Mouse (Mus musculus) liver, embryonic 16.5 days (tissue): ENCODE data around the gene Cdc20. TPM values are rescaled to one million over a fixed set of nuclear protein-coding genes. Genes with fewer than 3 reads are reported as not detected.

ENCODE experiments used
- ATAC-seq: fragments of 200-750 bp; cut with Nextera tagmentation; 2 replicates; pipeline ENCODE4 v1.8.0; 2017; ENCODE audit warnings: low read depth, mild to moderate bottlenecking, moderate number of reproducible peaks, moderate library complexity
- H3K27ac ChIP-seq: fragments of 300-500 bp; sonication (generic); 2 replicates; pipeline ENCODE4 v1.5.1; 2014; ENCODE audit warnings: mild to moderate bottlenecking, low read length
- H3K27me3 ChIP-seq: fragments of 300-500 bp; sonication (generic); 2 replicates; pipeline ENCODE4 v1.6.1; 2014; ENCODE audit warnings: low read depth, low read length, mixed read lengths; ENCODE audit not compliant: control insufficient read depth, insufficient read depth
- H3K36me3 ChIP-seq: fragments of 300-500 bp; sonication (generic); 2 replicates; pipeline ENCODE4 v1.6.1; 2014; ENCODE audit warnings: mild to moderate bottlenecking; ENCODE audit not compliant: control insufficient read depth, insufficient read depth
- H3K4me1 ChIP-seq: fragments of 300-500 bp; sonication (generic); 2 replicates; pipeline ENCODE4 v1.6.1; 2014; ENCODE audit warnings: low read depth, low read length, mixed read lengths; ENCODE audit not compliant: control insufficient read depth
- H3K4me2 ChIP-seq: fragments of 300-500 bp; sonication (generic); 2 replicates; pipeline ENCODE4 v1.6.1; 2014; ENCODE audit warnings: low read depth, low read length, mixed read lengths
- H3K4me3 ChIP-seq: fragments of 300-500 bp; sonication (generic); 2 replicates; pipeline ENCODE4 v1.5.1; 2014; ENCODE audit warnings: low read depth, mild to moderate bottlenecking, low read length
- H3K9ac ChIP-seq: fragments of 300-500 bp; sonication (generic); 2 replicates; pipeline ENCODE4 v1.6.1; 2014; ENCODE audit warnings: low read depth, low read length
- H3K9me3 ChIP-seq: fragments of 300-500 bp; sonication (generic); replicated peaks from 2 replicates; pipeline ENCODE4 v1.6.1; 2016; ENCODE audit warnings: low read length; ENCODE audit not compliant: control insufficient read depth
- WGBS: fragments of 180-500 bp; shearing (Covaris S2); extraction: QIAGEN DNeasy Blood & Tissue Kit; methylation state at CpG from one replicate; pipeline ENCODE4 v1.1.7; 2014; ENCODE audit not compliant: insufficient replicate concordance; 5-methylcytosine and 5-hydroxymethylcytosine counted together
- polyA plus RNA-seq: library from polyadenylated mRNA; unstranded; fragments of >200 nt; fragmentation: Nextera tagmentation; extraction: Ambion mirVana; gene quantifications from 2 replicates; pipeline ENCODE4 v1.2.1, GENCODE M21; 2015

Cdc20 gene
- polyA plus RNA-seq = 149 and 164 TPM in 2 replicates

- peaks cover 45% of the 10 kb centered on the region for H3K4me1 ChIP-seq
- peak within 1 kb of the TSS; percentile 91 for H3K9ac ChIP-seq
- H3K4me2 ChIP-seq = peak within 1 kb of the TSS; percentile 89
- H3K4me3 ChIP-seq = peak within 1 kb of the TSS; percentile 90
- ATAC-seq = peak; percentile 95
- no peaks in the 10 kb centered on the region for H3K27me3 ChIP-seq
- H3K9me3 ChIP-seq = no peaks in the 10 kb centered on the region
- 0% methylated on average over 67 of the region's 67 CpGs for WGBS
- peaks cover 36% of the 10 kb centered on the region for H3K36me3 ChIP-seq
- H3K27ac ChIP-seq = peak within 1 kb of the TSS; percentile 91
Observed at GRCm38 (mm10) chr4:118436820-118437603, at the start of gene Cdc20. Cdc20 (minus strand) TSS chr4:118437352.

GRCm38 (mm10) chr4:118476773-118477530 lies 39.8 kb upstream of the Cdc20 start:
- WGBS = 66% methylated on average over 15 of the region's 15 CpGs
- H3K4me2 ChIP-seq = no peak overlapping the region
- no peak overlapping the region for H3K9ac ChIP-seq

GRCm38 (mm10) chr4:118472687-118473086 lies 35.5 kb upstream of the Cdc20 start:
- no peak overlapping the region for H3K4me3 ChIP-seq
- 67% methylated on average over 11 of the region's 11 CpGs for WGBS

More at GRCm38 (mm10) chr4:118476773-118477530, 39.8 kb upstream of the Cdc20 start:
- Histone ChIP-seq H3K36me3 (no peaks in the 10 kb centered on the region), H3K4me1 (no peaks in the 10 kb centered on the region), H3K27ac (no peak overlapping the region), H3K9me3 (no peaks in the 10 kb centered on the region), H3K27me3 (no peaks in the 10 kb centered on the region), H3K4me3 (no peak overlapping the region)
- ATAC-seq = no peak

GRCm38 (mm10) chr4:118471281-118471680 lies 34.1 kb upstream of the Cdc20 start:
- no peak overlapping the region for H3K4me3 ChIP-seq
- WGBS = 78% methylated on average over 6 of the region's 6 CpGs
- H3K9me3 ChIP-seq = no peaks in the 10 kb centered on the region
- H3K36me3 ChIP-seq = no peaks in the 10 kb centered on the region
- no peak overlapping the region for H3K4me2 ChIP-seq
- no peak overlapping the region for H3K9ac ChIP-seq
- no peak for ATAC-seq
- H3K4me1 ChIP-seq = no peaks in the 10 kb centered on the region
- H3K27me3 ChIP-seq = no peaks in the 10 kb centered on the region
- no peak overlapping the region for H3K27ac ChIP-seq

More at GRCm38 (mm10) chr4:118472687-118473086, 35.5 kb upstream of the Cdc20 start:
- no peaks in the 10 kb centered on the region for H3K9me3 ChIP-seq
- H3K9ac ChIP-seq = no peak overlapping the region
- no peak for ATAC-seq
- no peaks in the 10 kb centered on the region for H3K36me3 ChIP-seq
- no peaks in the 10 kb centered on the region for H3K4me1 ChIP-seq
- H3K27ac ChIP-seq = no peak overlapping the region
- H3K4me2 ChIP-seq = no peak overlapping the region
- no peaks in the 10 kb centered on the region for H3K27me3 ChIP-seq

- H3K9me3 ChIP-seq = no peaks in the 10 kb centered on the region
- H3K4me2 ChIP-seq = no peak overlapping the region
- no peaks in the 10 kb centered on the region for H3K36me3 ChIP-seq
- no peaks in the 10 kb centered on the region for H3K27me3 ChIP-seq
- H3K4me3 ChIP-seq = no peak overlapping the region
- H3K9ac ChIP-seq = no peak overlapping the region
- no peak overlapping the region for H3K27ac ChIP-seq
- no peaks in the 10 kb centered on the region for H3K4me1 ChIP-seq
- 25% methylated on average over 11 of the region's 11 CpGs for WGBS
- no peak for ATAC-seq
Observed at GRCm38 (mm10) chr4:118465697-118466163, 28.6 kb upstream of the Cdc20 start.

- no peaks in the 10 kb centered on the region for H3K4me1 ChIP-seq
- H3K36me3 ChIP-seq = no peaks in the 10 kb centered on the region
- WGBS = 63% methylated on average over 3 of the region's 3 CpGs
- no peak for ATAC-seq
- no peak overlapping the region for H3K4me3 ChIP-seq
- no peaks in the 10 kb centered on the region for H3K9me3 ChIP-seq
- no peaks in the 10 kb centered on the region for H3K27me3 ChIP-seq
- no peak overlapping the region for H3K4me2 ChIP-seq
- H3K27ac ChIP-seq = no peak overlapping the region
- H3K9ac ChIP-seq = no peak overlapping the region
Observed at GRCm38 (mm10) chr4:118464956-118465355, 27.8 kb upstream of the Cdc20 start.

GRCm38 (mm10) chr4:118457345-118457975 lies 20.3 kb upstream of the Cdc20 start, which contains the start of gene Mpl:
Mpl (minus strand) TSS chr4:118457513.
- H3K27me3 ChIP-seq = no peaks in the 10 kb centered on the region
- H3K9me3 ChIP-seq = no peaks in the 10 kb centered on the region
- no peaks in the 10 kb centered on the region for H3K4me1 ChIP-seq
- H3K27ac ChIP-seq = no peak within 1 kb of the TSS
- H3K4me3 ChIP-seq = no peak within 1 kb of the TSS
- no peak within 1 kb of the TSS for H3K9ac ChIP-seq
- no peaks in the 10 kb centered on the region for H3K36me3 ChIP-seq
- 24% methylated on average over 9 of the region's 9 CpGs for WGBS
- H3K4me2 ChIP-seq = no peak within 1 kb of the TSS
- peak; percentile 30; the same call in 1 of the 2 replicates for ATAC-seq

- ATAC-seq = no peak
Observed at GRCm38 (mm10) chr4:118446415-118447153, 9.4 kb upstream of the Cdc20 start.

More at GRCm38 (mm10) chr4:118446415-118447153, 9.4 kb upstream of the Cdc20 start:
- peak overlapping the region; percentile 16; the same call in 1 of the 2 replicates for H3K4me3 ChIP-seq
- H3K9me3 ChIP-seq = no peaks in the 10 kb centered on the region
- H3K36me3 ChIP-seq = no peaks in the 10 kb centered on the region
- no peak overlapping the region for H3K27ac ChIP-seq
- 59% methylated on average over 24 of the region's 24 CpGs for WGBS
- H3K4me2 ChIP-seq = peak overlapping the region; percentile 28
- H3K27me3 ChIP-seq = no peaks in the 10 kb centered on the region
- H3K4me1 ChIP-seq = no peaks in the 10 kb centered on the region
- H3K9ac ChIP-seq = no peak overlapping the region
